Mouse (Mus musculus) liver, postnatal 0 days (tissue): ENCODE measurements around the gene Gm10277.
A peak's percentile ranks its signal among the peaks of the same experiment; 100 is the strongest.

Experiments
- CTCF ChIP-seq: sonication (generic); IDR thresholded peaks from 2 replicates; pipeline ENCODE4 v1.5.1; 2016; ENCODE audit warnings: antibody characterized with exemption, low read depth
- EP300 ChIP-seq: IDR thresholded peaks from 2 replicates; pipeline ENCODE4 v1.6.1; 2016; ENCODE audit warnings: antibody characterized with exemption, low read depth, mild to moderate bottlenecking

- peak; percentile 85 for TF ChIP-seq CTCF
- no peak for TF ChIP-seq EP300
Measured at GRCm38 (mm10) chr11:77822781-77823180, 35.2 kb upstream of the Gm10277 start.
